Mouse (Mus musculus) left cerebral cortex, postnatal 25 days (tissue): Measurements from ENCODE around the gene Ccna1. TPM values are rescaled to one million over a fixed set of nuclear protein-coding genes. Genes with fewer than 3 reads are reported as not detected.

Experiments used
- DNase-seq, 2 experiments: peaks; one replicate each; pipeline ENCODE4 v3.0.0; 2022; ENCODE audit warnings: low spot score in 2 of 2, mixed read lengths in 1 of 2
- intact Hi-C: fragments of 180-260 bp; cut with DNase I; formaldehyde crosslinking; loops from one replicate; pipeline ENCODE4 v1.15.1; 2025
- total RNA-seq, 2 experiments: library from RNA; stranded (reverse); gene quantifications; 2 replicates each; pipeline ENCODE4 v1.2.3; 2021

Ccna1 gene
- total RNA-seq, 2 experiments from 2014 or later = 1.7 to 2.0 TPM

DNA sequence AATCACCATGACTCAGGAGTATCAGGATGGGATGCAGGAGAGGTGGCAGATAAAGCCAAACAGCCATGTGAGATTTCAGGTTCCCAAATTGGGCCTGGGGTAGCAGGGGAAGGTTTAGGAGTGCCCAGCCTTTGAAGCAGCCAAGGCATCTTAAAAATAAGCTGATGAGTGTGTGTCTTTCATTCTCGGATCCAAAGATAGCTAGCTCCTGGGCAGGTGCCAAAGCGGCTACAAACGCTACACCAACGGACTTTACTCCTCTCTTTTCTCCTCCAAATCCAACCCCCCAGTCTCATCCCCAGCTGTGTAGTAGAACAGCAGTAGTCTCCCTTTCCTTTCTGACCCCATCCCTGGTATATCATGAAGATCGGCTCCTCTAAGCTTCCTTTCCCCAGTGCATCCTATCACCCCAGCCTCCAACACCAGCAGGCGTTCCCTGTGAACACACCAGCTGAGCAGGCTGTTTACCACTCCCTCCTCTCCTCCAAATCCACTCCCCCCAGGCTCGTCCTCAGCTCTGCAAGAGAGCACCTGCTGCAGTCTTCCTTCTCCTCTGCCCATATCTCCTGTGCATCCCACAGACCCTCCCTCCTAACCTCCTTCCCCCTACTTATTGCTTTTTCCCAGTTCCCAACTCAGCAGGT lies 12.6 kb upstream of the Ccna1 start:
- intact Hi-C loops = no loop called here
- DNase-seq = peak in 1 of 2 experiments; percentile 60

DNA sequence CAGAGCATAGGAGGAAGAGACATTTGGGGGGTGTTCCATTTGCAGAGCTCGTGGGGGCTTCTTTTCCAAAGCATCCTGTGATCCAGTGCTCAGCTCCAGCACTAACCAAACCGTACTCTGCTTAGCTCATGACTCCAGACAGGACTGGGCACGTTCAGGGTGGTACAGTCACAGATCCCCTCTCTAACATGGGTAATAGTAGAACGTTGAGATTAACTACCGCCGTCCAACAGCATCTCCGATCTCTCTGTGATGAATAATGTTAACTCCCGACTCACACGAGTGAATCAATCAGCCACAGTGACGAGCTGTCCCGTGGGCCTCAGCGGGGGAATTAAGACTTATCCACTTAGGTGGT lies 11.3 kb upstream of the Ccna1 start:
- DNase-seq = no peak
- intact Hi-C loops = no loop called here

DNA sequence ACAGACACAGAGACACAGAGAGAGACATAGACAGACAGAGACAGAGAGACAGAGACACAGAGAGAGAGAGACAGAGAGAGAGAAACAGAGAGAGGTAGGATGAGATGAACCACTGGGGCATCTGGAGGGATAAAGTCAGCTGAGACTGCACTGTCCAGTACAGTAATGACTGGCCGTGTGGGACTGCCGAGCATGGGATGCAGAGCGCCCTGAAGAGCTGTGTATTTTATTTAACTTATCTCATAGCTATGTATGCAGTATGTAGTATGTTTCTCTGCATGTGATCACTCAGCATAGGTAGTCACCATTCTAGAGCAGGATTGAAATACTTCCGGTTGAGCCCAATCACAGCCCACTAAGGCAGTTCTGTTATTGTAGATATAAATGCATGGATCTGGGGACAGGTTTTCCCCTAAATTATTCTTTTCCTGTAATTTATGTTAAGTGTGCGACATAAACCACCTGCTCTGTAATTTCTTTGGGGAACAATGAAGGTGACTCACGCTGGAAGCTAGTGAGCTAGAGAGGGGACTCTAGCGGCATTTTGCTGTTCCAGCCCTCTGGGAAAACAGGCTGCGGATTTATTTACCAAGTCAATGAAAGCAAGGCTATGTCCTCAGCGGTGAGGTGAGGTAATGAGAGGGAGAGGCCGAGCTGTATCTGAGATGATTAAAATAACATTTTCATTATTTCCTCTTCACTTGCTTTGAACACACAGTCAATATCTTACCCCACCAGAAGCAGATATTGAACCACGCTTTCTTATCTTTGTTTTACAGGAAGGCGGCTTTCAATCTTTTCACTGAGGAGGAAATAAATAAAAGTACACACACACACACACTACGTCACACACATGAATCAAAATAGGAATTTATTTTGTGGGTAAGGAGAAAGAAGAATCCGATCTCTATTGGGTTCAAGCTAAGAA lies 10.7 kb upstream of the Ccna1 start:
- intact Hi-C loops = no loop called here
- no peak for DNase-seq

DNA sequence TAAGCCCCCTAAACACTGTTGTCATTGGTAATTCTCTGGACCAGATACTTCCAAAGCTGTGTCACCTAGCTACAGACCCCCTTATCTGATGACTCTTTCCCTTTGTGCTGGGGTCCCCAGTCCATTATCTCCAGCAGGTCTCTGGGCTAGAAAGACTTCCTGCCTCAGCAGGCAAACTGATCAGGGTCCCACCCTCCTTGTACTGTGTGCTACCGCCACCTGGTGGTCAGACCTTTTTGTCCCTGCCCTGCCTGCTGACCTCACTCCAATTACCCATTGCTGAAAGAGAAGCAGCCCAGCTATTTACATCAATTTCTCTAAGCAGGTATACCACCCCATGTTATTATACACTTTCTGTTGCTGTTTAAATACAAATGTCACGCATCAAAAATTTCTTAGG lies 9.1 kb upstream of the Ccna1 start:
- intact Hi-C loops = loop anchor here (1.0 to 5.0 kb wide), 2 partner anchors 142 to 253 kb away; no protein-coding TSS in a partner anchor
- peak; percentile 76 to 78 for DNase-seq

DNA sequence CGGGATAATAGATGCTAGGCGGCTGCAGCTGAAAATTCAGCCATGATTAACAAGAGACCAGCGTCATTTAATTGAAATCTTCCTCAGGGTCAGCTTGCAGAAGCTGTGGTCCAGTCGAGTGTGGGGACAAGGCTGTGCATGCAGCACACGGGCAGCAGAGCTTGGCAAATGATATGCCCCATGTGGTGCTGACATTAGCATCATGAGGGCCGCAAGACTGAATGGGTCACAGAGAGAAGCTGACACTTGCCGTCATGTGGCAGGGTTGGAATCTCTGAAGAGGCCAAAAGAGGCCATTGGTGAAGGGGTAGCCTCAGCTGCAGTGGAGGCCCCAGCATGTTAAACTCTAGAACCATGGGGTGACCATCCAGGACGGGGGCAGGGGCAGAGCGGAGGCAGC lies 7.4 kb upstream of the Ccna1 start:
- intact Hi-C loops = loop anchor here (5.0 kb wide), 1 partner anchor 140 kb away; no protein-coding TSS in a partner anchor
- DNase-seq = no peak

DNA sequence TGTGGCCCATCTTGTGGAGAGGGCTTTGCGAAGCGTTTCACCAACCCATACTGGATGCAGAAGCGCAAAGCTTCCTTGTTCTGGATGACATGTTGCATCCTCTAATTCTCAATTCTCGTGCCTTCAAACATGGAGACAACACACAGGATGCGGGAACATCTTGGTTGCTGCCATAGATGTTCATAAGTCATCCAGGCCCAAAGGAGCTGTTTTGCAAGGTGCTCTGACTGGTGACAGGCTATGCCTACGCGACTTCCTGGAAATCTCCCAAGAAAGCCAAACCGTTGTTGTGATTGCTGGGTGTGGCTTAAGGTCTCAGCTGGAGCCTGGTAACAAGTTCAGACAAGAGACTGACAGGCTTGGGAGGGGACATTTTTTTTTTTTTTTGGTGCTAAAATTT lies 1.1 kb upstream of the Ccna1 start:
- intact Hi-C loops = no loop called here

DNA sequence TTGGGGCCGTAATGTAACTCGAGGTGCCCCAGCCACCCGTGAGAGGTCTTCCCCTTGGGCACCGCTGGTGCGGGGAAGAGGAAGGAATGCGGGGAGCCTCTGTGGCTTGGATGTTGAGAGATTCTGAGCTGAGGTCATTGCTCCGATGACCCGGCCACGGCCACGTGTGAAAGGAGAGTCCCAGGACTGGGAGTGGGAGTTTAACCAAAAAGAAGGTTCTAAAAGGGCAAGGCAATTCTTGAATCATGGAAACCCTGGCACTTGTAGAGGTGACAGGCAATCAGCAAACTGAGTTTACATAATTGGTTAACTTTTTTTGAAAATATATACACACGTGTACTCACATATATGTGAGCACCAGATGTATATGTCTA lies 433 bp upstream of the Ccna1 start:
- DNase-seq = no peak
- intact Hi-C loops = no loop called here

More for the DNA sequence above, 1.1 kb upstream of the Ccna1 start:
- no peak for DNase-seq

DNA sequence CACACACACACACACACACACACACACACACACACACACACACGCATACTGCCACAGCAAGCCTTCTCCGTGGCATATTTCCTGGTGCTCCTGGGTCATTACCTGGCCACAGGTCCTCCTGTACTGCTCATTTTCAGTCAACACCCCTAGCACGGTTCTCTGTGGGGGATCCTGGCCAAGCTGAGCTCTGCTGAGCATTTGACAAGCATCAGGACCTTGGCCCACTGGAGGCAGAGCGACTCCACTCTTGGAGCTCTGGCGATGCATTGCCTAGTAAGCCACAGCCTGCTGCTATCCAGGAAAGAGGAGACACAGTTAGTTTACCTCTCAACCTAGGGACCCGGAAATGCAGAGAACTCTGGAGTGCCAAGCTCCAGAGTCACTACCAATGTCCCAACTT lies 1.1 kb downstream of the Ccna1 start:
- intact Hi-C loops = no loop called here
- no peak for DNase-seq

DNA sequence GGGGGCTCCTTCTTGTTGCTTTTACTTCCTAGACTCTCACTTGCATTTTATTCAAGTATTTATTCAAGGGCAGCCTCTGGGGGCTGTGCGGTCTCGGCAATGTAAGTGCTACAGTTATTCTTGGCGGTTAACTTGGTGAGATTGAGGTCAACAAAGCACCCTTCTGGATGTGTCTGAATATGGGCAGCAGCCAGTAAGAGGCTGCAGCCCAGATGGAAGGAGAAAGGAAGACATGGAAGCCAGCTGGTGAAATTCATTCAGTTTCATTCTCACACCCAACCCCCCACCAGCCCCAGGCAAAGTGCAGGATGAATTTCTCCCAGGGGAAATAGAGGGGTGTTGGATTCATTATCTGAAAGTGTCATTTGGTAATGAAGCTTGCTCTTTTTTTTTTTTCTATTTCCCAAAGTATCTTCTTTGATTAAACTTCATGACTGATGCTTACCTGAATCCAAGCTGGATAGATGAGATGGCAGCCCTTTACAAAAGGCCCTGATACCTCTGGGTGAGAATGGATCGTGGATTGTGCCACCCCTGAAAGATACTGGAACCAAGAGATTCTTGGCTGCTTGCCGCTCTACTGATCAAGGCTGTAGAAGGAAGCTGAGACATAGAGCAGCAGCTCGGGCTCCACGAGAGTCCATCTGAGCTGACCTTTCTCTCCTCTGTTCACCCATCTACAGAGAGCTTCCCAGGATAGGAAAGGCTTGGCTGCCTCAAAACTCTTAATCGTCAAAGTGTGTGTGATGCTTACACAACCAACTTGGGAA lies 10.5 kb downstream of the Ccna1 start:
- intact Hi-C loops = no loop called here
- peak; percentile 28 to 73 for DNase-seq

DNA sequence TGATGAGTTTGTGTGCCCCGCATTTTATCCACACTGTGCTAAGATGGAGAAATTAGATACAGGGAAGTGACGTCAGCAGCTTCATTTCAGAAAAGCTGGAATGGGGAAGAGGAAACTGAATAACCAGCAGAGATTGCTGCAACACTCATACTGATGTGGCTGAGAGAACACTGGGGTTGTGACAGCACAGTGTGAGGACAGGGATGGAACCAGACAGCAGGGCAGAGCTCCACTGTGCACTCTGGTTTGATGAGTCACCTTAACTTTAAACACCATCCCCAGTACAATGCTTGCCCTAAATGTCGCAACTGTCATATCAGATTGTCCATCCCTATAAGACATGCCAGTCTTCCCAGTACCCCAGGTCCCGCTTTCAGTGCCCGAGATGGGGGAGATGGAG lies 17.7 kb downstream of the Ccna1 start:
- intact Hi-C loops = no loop called here
- no peak for DNase-seq

DNA sequence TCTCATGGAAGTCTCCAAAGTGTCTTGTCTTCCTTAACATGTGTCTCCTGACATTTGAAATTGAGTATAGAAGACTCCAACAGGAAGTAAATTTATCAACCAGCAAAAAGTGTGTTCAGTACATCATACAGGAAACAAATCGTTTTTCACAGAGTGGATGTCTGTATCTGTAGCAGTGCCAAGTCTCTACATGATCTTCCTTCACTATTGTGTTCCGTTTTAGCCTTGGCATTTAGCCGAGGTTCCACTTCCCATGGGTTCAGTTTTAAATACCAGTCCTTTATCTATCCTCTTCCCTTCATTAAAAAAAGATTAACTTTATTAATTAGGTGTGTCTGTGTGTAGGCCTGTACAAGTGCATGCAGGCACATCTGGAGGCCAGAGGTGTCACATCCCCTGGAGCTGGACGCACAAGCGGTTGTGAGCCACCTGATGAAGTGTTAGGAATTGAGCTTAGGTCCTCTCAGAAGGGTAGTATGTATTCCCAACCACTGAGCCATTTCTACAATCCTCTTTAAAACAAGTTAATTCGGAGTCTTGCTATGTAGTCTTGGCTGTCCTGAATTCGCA lies 27.9 kb downstream of the Ccna1 start:
- DNase-seq = no peak
- intact Hi-C loops = no loop called here

DNA sequence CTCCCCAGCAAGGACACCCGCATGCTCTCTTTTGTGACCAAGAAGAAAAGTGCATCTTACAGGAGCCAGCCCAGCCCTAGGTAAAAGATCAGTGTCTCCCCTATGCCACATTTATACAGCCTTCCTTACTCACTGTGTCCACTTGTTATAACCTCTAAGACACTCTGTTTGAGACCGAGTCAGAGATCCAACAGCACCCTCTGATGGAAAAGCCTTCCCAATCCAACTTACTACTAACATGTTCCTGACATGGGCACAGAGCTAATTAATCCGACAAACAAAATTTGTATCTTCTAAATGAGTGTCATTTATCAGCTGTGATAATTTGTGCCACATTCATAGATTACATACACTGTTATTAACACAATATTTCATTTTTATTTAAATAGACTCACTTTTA lies 29.8 kb downstream of the Ccna1 start:
- no peak for DNase-seq
- intact Hi-C loops = no loop called here

DNA sequence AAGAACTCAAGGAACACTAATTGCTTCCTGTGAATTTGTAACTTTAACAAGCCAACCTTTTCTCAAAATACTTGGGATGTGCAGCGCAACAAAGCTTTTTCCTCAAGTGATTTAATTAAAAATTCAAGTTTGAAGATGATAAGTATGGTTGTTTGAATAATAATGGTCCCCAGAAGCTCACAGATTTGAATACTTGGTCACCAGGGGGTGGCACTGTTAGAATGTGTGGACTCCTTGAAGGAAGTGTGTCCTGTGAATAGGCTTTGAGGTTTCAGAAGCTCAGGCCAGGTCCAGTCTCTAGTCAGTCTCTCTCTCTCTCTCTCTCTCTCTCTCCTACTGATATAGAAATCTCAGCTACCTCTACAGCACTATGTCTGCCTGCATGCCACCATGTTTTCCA lies 32.0 kb downstream of the Ccna1 start:
- intact Hi-C loops = no loop called here

DNA sequence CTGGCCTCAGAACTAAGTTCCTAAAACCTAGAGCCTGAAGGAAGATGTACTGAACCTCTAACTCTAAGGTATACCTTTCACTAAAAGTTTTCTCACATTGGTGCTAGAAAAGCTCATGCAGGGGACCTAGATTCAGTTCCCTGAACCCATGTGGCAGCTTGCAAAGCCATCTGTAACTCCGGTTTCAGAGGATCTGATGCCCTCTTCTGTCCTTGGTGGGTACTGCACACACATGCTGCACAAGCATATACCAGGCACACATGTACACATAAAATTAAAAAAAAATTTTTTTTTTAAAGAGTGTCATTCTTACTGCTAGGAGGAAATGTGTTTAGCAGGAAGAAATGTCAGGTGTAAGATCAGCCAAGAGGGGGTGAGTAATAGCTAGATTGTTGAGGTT lies 33.1 kb downstream of the Ccna1 start:
- intact Hi-C loops = no loop called here

More for the DNA sequence above, 32.0 kb downstream of the Ccna1 start:
- no peak for DNase-seq

DNA sequence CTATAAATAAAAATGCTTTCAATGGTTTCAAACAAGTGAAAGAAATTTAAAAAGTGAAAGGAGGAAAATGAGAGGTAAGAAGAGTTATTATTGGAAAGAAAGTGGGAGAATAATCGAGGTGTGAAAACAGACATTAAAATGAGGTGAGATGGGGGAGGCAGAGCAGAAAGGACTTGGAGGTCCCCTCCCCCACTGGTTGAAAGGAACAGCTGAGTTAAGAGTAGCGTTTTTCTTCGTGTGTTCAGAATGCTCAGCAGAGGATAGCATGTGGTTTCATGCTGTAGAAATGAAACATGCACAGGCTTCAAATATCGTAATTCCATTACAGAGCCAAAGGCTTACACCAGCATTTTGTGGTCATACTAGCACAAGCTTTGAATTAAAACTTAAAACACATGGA lies 42.8 kb downstream of the Ccna1 start:
- intact Hi-C loops = no loop called here
- DNase-seq = peak; percentile 36 to 75

More for the DNA sequence above, 33.1 kb downstream of the Ccna1 start:
- DNase-seq = no peak

DNA sequence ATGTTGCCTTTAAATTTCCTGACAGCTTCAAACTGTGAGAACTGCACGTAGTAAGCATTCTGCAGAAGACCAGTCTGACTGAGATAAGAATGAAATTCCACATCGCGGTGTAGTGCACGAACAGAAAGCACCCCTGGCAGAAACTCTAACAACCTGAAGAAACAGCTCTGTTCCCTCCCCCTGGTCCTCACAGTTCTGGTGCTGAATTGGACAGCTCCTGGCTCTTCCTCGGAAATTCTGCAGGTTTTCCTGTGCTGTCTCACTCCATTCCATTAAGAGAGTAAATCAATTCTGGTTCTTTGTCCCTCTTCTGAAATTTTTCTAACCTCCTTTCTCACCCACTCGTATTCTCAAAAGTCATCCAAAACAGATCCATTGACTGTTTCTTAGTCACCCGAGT lies 43.6 kb downstream of the Ccna1 start:
- intact Hi-C loops = no loop called here
- DNase-seq = no peak

DNA sequence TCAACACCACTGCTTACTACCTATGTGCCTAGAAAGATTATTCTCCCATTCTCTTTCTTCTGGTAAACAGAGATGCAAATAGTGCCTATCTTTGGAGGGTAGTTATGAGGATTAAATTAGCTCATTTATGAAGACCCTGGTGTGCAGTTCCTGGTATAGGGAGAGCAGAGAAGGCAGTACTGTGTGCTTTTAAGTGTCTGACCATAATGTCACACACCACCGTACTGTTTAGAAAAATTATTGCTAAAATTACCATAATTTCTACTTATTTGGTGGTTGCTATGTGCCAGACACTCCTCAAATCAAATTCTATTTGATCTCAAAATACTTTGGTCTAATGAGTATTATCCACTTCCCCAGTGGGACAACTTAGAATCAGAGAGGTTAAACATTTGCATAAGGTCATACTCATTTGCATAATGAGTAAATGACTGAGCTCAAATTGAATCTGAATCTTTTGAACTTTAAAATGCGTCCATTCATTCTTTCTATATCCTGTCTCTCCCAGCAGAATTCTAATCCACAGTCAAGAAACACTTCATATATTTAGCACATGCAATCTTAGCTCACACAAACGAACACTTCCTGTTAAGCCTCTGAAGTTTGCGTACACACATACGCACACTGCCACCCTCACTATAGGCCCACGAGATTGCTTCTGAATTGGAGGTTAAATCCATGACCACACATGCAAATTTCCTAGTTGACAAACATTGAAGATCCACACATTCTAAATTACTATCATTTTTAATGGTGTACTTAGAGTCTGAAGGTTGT lies 46.1 kb downstream of the Ccna1 start:
- intact Hi-C loops = no loop called here
- DNase-seq = no peak

DNA sequence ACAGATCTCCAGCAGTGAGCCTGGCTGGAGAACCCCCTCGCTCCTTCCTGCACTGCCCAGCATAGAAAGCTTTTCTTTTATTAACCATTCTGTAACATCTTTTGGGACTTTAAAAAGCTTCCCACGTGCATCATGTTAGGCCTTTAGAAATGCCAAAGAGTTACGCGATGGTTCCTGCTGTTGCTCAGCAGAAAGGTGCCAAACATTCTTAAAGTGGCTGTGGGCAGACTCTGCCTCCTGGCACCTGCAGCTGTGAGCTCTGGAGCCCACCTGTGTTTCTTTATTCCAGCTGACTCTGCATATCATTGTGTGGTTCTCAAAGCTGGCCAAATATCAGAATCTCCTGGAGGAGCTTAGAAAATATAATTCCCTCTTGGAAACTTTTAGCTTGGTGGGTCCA lies 51.3 kb downstream of the Ccna1 start:
- peak in 1 of 2 experiments; percentile 47 for DNase-seq
- intact Hi-C loops = no loop called here

DNA sequence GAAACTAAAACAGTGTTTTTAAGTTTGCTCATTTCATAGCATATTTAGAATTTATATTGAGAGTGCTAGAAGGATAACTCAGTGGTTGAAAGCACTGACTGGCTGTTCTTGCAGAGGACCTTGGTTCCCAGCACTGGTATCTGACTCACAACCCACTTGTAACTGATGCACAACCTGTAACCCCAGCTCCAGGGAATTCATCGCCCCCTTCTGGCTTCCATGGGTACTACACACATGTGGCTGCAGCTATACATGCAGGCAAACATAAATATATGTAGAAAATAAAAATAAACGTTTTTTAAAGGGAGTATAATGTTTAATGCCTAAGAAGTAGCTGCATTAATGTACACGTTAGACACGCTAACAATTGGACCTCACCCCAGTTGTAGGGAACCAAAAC lies 53.6 kb downstream of the Ccna1 start:
- DNase-seq = no peak
- intact Hi-C loops = no loop called here
